Mouse (Mus musculus) stomach, embryonic 14.5 days (tissue): Measurements from ENCODE around the gene Prkd2. TPM values are rescaled to one million over a fixed set of nuclear protein-coding genes. Genes with fewer than 3 reads are reported as not detected.

Source experiments
- ATAC-seq: fragments of 200-750 bp; cut with Nextera tagmentation; 2 replicates; pipeline ENCODE4 v1.8.0; 2017; ENCODE audit warnings: low read depth, moderate TSS enrichment; ENCODE audit not compliant: insufficient number of reproducible peaks, insufficient read depth, low FRiP score
- H3K27ac ChIP-seq: fragments of 300-500 bp; sonication (generic); 2 replicates; pipeline ENCODE4 v1.5.1; 2014; ENCODE audit warnings: mild to moderate bottlenecking, low read length, moderate library complexity, mixed read lengths
- H3K27me3 ChIP-seq: fragments of 300-500 bp; sonication (generic); 2 replicates; pipeline ENCODE4 v1.6.1; 2014; ENCODE audit warnings: low read length, control low read depth, mixed read lengths; ENCODE audit not compliant: control insufficient read depth, insufficient read depth
- H3K36me3 ChIP-seq: fragments of 300-500 bp; sonication (generic); 2 replicates; pipeline ENCODE4 v1.6.1; 2014; ENCODE audit warnings: mild to moderate bottlenecking, control low read depth, low read length, moderate library complexity, mixed read lengths; ENCODE audit not compliant: control insufficient read depth, insufficient read depth
- H3K4me1 ChIP-seq: fragments of 300-500 bp; sonication (generic); 2 replicates; pipeline ENCODE4 v1.6.1; 2014; ENCODE audit warnings: low read length, control low read depth, mixed read lengths; ENCODE audit not compliant: control insufficient read depth, insufficient read depth
- H3K4me2 ChIP-seq: fragments of 300-500 bp; sonication (generic); replicated peaks from 2 replicates; pipeline ENCODE4 v1.6.1; 2014; ENCODE audit warnings: low read depth, low read length, control low read depth
- H3K4me3 ChIP-seq: fragments of 300-500 bp; sonication (generic); 2 replicates; pipeline ENCODE4 v1.5.1; 2014; ENCODE audit warnings: low read depth, low read length, control low read depth
- H3K9ac ChIP-seq: fragments of 300-500 bp; sonication (generic); replicated peaks from 2 replicates; pipeline ENCODE4 v1.6.1; 2014; ENCODE audit warnings: low read depth, mild to moderate bottlenecking, control low read depth, low read length, moderate library complexity, mixed read lengths
- H3K9me3 ChIP-seq: fragments of 300-500 bp; sonication (generic); 2 replicates; pipeline ENCODE4 v1.6.1; 2016; ENCODE audit warnings: low read depth, low read length, control low read depth; ENCODE audit not compliant: control insufficient read depth
- WGBS: fragments of 180-500 bp; shearing (Covaris S2); extraction: QIAGEN DNeasy Blood & Tissue Kit; methylation state at CpG from one replicate; pipeline ENCODE4 v1.1.7; 2014; 5-methylcytosine and 5-hydroxymethylcytosine counted together
- polyA plus RNA-seq: library from polyadenylated mRNA; unstranded; fragments of >200 nt; fragmentation: Nextera tagmentation; extraction: Ambion mirVana; gene quantifications from 2 replicates; pipeline ENCODE4 v1.2.1, GENCODE M21; 2014

Prkd2 gene
- polyA plus RNA-seq, 1 experiment from 2014 or later = 14.6 TPM

DNA sequence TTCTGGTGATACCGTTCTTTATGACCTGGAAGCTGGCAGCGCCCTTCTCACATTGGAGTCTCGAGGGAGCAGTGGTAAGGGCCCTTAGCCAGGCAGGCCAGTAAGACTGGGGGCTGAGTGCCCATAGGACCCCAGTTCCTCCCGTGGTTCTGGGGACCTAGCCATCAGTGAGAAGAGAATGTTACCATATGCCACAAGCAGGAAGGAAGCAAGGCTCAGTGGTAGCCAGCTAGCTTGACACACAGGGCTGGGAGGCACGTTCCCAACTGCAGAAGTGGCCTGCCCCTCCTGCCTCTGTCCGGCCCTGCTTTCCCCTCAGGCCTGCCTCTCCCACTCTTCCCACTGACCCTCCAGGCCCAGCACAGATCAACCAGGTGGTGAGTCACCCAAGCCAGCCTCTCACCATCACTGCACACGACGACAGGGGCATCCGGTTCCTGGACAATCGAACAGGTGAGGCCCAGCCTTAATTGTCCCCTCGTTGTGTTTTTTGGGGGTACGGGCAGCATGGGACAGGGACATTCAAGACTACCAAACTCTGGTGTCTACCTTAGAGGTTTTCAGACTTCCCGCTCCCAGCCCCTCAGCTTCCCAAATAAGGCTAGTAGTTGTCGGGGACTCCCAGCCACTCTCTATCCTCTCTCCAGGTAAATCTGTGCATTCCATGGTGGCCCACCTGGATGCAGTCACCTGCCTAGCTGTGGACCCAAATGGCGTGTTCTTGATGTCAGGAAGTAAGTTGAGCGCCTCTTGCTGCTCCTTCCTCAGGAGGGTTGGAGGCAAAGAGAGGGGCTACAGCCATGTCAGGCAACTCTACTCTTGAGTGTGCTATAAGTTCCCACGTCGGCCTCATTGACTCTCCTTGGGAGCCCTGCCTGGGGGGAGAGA is 4.5 kb upstream of the Prkd2 start:
- Histone ChIP-seq H3K36me3 (peaks cover 59% of the 10 kb centered on the region), H3K9ac (no peak overlapping the region)
- WGBS = 91% methylated on average over 18 of the region's 18 CpGs

DNA sequence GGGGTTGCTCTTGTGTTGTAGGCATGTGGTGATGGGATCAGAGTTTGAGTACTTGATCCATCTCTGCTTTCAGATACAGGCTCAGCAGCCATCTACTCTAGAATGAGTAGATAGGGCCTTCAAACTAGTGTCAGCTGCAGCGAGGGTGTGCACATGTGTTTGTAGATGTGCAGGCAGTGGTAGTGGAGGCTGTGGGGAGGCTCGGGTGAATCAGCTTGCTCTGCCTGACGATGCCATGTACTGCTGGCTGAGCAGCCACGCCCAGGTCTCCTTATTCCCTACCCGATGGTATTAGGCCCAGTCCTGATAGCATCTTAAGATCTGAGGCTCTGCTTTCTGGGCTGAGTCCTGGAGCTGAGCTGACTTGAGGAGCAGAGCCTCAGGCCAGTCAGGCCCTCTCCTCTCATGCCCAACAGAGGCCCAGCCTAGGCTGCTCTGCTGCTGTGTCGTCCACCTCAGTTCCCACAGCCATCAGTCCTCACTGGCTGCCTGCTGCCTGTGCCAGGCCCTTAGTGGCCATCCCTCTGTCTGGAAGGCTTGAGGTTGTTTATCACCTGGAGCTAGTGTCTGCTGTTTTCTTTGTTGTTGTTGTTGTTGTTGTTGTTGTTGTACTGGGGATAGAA is 3.8 kb upstream of the Prkd2 start:
- peaks cover 51% of the 10 kb centered on the region for H3K36me3 ChIP-seq
- H3K4me2 ChIP-seq = no peak overlapping the region
- H3K27me3 ChIP-seq = no peaks in the 10 kb centered on the region
- ATAC-seq = no peak
- no peak overlapping the region for H3K4me3 ChIP-seq
- H3K4me1 ChIP-seq = peaks cover 7% of the 10 kb centered on the region; the same call in 1 of the 2 replicates
- no peaks in the 10 kb centered on the region for H3K9me3 ChIP-seq
- no peak overlapping the region for H3K27ac ChIP-seq
- WGBS = 77% methylated on average over 6 of the region's 6 CpGs
- no peak overlapping the region for H3K9ac ChIP-seq

More for the DNA sequence above, 4.5 kb upstream of the Prkd2 start:
- Histone ChIP-seq H3K4me2 (no peak overlapping the region), H3K9me3 (no peaks in the 10 kb centered on the region), H3K27me3 (no peaks in the 10 kb centered on the region), H3K27ac (no peak overlapping the region), H3K4me3 (no peak overlapping the region), H3K4me1 (0 out of 2 replicates have a peak, but pooled peaks cover 5% of the 10 kb centered on the region)
- ATAC-seq = no peak

DNA sequence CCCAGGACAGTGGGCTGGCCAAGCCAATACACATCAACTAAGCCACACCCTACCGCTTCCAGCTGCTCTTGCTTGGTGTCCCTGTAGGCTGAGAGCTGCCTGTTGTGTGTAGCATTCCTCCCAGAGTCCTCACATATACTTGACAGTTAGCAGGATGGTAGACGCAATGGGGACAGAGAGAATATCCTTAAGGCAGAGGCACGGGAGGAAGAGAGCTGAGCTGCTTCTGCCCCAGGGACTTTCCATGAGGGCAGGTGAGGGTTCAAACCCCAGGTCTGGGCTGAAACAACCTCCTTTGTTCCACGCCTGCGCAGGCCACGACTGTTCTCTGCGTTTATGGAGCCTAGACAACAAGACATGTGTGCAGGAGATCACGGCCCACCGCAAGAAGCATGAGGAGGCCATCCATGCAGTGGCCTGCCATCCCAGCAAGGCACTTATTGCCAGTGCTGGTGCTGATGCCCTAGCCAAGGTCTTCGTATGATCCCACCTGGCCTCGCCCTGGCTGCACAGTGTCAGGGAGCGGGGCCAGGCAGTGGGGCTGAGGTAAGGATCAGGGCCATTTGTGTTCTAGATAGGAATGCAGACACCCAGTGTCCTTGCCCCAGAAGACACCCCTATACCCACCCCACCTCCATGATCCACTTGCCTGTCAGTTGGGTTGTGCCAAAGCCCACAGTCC is 3.1 kb upstream of the Prkd2 start:
- Histone ChIP-seq H3K36me3 (peaks cover 45% of the 10 kb centered on the region), H3K27ac (no peak overlapping the region), H3K9me3 (no peaks in the 10 kb centered on the region), H3K4me2 (no peak overlapping the region), H3K4me3 (no peak overlapping the region), H3K27me3 (no peaks in the 10 kb centered on the region), H3K4me1 (peaks cover 11% of the 10 kb centered on the region; the same call in 1 of the 2 replicates), H3K9ac (no peak overlapping the region)
- ATAC-seq = no peak
- WGBS = 94% methylated on average over 12 of the region's 12 CpGs

DNA sequence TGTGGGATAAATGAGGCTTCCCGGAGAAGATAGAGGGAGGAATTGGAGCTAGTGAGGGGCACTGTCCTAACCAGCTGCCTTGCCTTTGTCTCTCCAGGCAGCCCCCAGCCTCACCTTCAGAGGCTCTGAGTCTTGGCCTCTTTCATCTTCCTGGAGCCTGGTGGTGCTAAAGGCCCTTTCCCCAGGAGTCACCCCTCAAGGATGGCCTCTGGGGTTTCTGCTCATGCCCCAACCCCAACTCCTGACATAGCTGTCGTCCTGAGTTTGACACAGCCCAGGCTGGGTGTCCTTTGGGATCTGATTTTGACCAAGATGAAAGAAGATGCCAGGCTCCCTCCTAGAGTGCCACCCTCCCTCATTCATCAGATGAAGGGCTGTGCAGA is 2.6 kb upstream of the Prkd2 start:
- ATAC-seq = no peak
- Histone ChIP-seq H3K9ac (no peak overlapping the region), H3K4me3 (no peak overlapping the region), H3K4me2 (no peak overlapping the region), H3K27ac (no peak overlapping the region), H3K27me3 (no peaks in the 10 kb centered on the region), H3K9me3 (no peaks in the 10 kb centered on the region), H3K36me3 (peaks cover 39% of the 10 kb centered on the region), H3K4me1 (peaks cover 16% of the 10 kb centered on the region; the same call in 1 of the 2 replicates)
- 87% methylated on average over 2 of the region's 2 CpGs for WGBS

DNA sequence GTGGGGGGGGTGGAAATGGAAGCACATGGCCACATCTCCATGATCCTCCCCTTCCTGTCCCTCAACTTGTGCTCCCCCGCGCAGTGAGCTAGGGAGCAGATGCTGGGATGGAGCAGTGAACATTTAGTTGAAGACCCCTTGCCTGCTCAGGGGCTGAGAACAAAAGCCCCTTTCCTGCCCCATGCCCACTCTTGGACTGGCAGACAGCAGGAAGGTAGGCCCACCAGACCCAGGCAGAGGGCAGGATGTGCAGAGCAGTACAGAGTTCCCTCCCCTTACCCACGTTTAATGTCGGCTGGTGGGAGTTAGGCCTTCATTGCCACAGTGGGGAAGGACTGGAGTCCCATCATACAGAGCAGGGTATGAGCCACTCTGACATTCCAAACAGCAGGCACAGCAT is 1.6 kb upstream of the Prkd2 start:
- Histone ChIP-seq H3K27ac (peak overlapping the region; percentile 64; the same call in 1 of the 2 replicates), H3K4me2 (no peak overlapping the region), H3K27me3 (no peaks in the 10 kb centered on the region), H3K4me3 (no peak overlapping the region), H3K36me3 (peaks cover 38% of the 10 kb centered on the region), H3K9ac (no peak overlapping the region), H3K9me3 (no peaks in the 10 kb centered on the region), H3K4me1 (peaks cover 20% of the 10 kb centered on the region; the same call in 1 of the 2 replicates)
- 73% methylated on average over 4 of the region's 4 CpGs for WGBS
- ATAC-seq = no peak

DNA sequence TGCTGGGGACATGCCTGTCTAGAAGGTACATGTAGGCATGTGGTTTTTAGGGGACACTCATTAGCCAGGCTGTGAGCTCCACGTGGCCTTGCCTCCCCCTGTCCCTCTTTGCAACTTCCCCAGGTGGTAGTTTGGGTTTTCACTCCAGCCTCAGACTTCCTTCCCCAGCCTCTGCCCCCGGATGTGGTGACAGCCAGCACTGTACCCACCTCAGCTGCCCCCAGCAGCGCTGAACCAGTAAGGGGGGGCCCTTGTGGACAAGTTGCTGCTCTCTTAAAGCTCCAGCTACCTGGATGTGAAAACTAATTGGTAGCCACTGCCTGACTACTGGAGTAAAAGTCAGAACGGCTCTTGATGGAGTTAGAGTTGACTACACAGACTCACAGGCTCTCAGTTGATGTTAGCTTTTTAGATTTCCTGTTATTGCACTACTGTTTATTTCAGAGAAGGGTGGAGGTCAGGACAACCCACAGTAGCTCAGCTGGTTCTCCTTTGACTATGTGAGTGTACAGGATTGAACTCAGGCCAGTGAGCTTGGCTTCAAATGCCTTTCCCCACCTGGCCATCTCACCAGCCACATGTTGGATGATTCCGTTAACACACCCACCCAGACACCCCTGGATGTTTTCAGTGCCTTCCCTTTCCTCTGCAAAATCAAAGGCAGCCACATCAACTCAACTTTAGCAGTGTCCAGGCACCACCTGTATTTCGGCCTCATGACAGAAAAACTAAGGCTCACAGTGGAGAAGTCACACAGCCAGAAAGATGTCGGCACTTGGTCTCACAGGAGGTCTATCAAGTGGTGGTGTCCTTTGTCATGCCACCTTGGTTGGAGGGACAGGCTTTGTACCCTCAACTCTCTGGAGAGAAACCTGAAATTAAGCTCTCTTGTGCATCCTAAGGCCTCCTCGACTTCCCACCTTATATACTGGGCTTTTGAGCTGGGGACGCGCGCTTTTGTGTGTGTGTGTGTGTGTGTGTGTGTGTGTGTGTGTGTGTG is 841 bp upstream of the Prkd2 start:
- H3K9ac ChIP-seq = no peak overlapping the region
- ATAC-seq = no peak

DNA sequence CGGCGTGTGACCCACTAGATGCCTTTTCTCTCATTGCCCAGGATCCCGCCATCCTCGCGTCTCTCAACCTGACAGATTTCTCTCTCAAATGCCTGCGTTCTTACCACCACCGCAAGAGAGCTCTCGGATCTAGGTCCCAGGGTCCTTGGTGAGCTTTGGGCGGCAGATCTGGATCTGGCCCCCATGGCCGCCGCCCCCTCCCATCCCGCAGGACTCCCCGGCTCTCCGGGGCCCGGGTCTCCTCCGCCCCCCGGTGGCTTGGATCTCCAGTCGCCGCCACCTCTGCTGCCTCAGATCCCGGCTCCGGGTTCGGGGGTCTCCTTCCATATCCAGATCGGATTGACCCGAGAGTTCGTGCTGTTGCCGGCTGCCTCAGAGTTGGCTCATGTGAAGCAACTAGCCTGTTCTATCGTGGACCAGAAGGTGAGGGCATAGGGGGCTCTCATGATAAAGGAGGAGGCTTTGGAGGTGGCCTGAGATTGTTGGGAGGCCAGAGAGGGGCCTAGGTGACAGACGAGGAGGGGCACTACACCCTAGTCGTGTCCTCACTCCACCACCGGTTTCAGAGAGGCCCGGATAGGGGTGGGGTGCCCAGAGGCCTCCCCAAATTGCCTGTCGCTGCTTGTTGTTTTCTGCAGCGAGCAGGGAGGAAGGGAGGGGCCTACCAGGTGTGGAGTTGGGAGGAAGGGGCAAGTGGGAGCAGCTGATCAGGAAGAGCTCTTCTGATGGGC is 904 bp downstream of the Prkd2 start:
- Histone ChIP-seq H3K4me2 (peak overlapping the region; percentile 83), H3K27ac (peak overlapping the region; percentile 64; the same call in 1 of the 2 replicates), H3K9ac (peak overlapping the region; percentile 41), H3K4me1 (peaks cover 20% of the 10 kb centered on the region; the same call in 1 of the 2 replicates), H3K27me3 (no peaks in the 10 kb centered on the region), H3K9me3 (no peaks in the 10 kb centered on the region), H3K36me3 (peaks cover 17% of the 10 kb centered on the region), H3K4me3 (peak overlapping the region; percentile 45)
- no peak for ATAC-seq
- WGBS = under 1% methylated on average over 33 of the region's 33 CpGs

More for the DNA sequence above, 841 bp upstream of the Prkd2 start:
- Histone ChIP-seq H3K27me3 (no peaks in the 10 kb centered on the region), H3K4me3 (peak overlapping the region; percentile 45), H3K4me1 (peaks cover 20% of the 10 kb centered on the region; the same call in 1 of the 2 replicates), H3K9me3 (no peaks in the 10 kb centered on the region), H3K36me3 (peaks cover 34% of the 10 kb centered on the region), H3K27ac (peak overlapping the region; percentile 64; the same call in 1 of the 2 replicates), H3K4me2 (peak overlapping the region; percentile 83)
- 34% methylated on average over 11 of the region's 11 CpGs for WGBS
